ENCODE assay signal across 22 mouse cellular contexts in genomic region chr3:140313795-140314194, GRCm38 (mm10).
A peak's percentile ranks its signal among the peaks of the same experiment; 100 is the strongest.
DNase-seq lines count a peak whose midpoint lies in the region; ATAC-seq and TF ChIP-seq lines count a peak whose summit lies in the region.
"Had no signal": no experiment of that assay in that cellular context is flagged by ENCODE, and none has a peak within 500 bp of the region (broad histone marks: within the 10 kb centered on the region; RNA-seq: fewer than 3 reads in every experiment).

No protein-coding gene starts in this region.

- no peak for TF ChIP-seq CTCF in brain, embryonic 14.5 days (IDR thresholded peaks at IDR 0.05; ENCODE audit: borderline replicate concordance, extremely low read depth, insufficient read depth, insufficient read length)

- WGBS in heart, embryonic 14.5 days: 14% methylated on average over 2 of the region's 2 CpGs

- peak; percentile 4 to 15 for DNase-seq in cerebellum, postnatal 14 days
- no peak for DNase-seq in cerebellum, adult 9-10 months
- no peak for DNase-seq in heart, adult 9 months (ENCODE audit: low spot score in 2 of 2)
- peak; percentile 1 for DNase-seq in layer of hippocampus, adult 9-11 months
- no peak for DNase-seq in layer of hippocampus, adult 18-20 months (ENCODE audit: low spot score in 2 of 2)
- peak; percentile 79 for DNase-seq in brain, embryonic 14.5 days (ENCODE audit: low read depth)
- DNase-seq in kidney, postnatal 4 days: no peak
- DNase-seq: adrenal gland, postnatal 14 days; cerebellum, adult 18-20 months; gastrocnemius, postnatal 25 days; kidney, adult 2 months; kidney, postnatal 25 days; lung, adult 2 months; right cerebral cortex, adult 18-20 months had no signal

- no peaks in the 10 kb centered on the region for H3K9me3 ChIP-seq in heart, embryonic 14.5 days (ENCODE audit: control insufficient read depth, low read length)
- H3K9me3 ChIP-seq: G1E; limb, embryonic 12.5 days; liver, embryonic 12.5 days; midbrain, embryonic 10.5 days had no signal

- ATAC-seq in heart, embryonic 14.5 days (ENCODE audit: insufficient number of reproducible peaks, insufficient read depth, low FRiP score, low read depth): peak; percentile 71
- ATAC-seq: CD4-positive, CD25-positive, alpha-beta regulatory T cell, adult 4 months; liver, embryonic 12.5 days had no signal

- no peak for TF ChIP-seq POLR2A in brain, embryonic 14.5 days (IDR thresholded peaks at IDR 0.05; ENCODE audit: borderline replicate concordance, extremely low read depth, insufficient read depth, insufficient read length, poor library complexity, severe bottlenecking)

- H3K4me1 ChIP-seq in heart, embryonic 14.5 days (ENCODE audit: control insufficient read depth in 2 of 2, insufficient read depth in 2 of 2, low read length in 2 of 2): peaks cover 0 to 2% of the 10 kb centered on the region in 2 experiments; a peak in 1 of 4 replicates
- H3K4me1 ChIP-seq: limb, embryonic 12.5 days; liver, embryonic 12.5 days; midbrain, embryonic 10.5 days had no signal

- peaks cover 19% of the 10 kb centered on the region for H3K27me3 ChIP-seq in heart, embryonic 14.5 days (ENCODE audit: control insufficient read depth, insufficient read depth, low read length)
- H3K27me3 ChIP-seq: limb, embryonic 12.5 days; liver, embryonic 12.5 days had no signal

- H3K27ac ChIP-seq in heart, embryonic 14.5 days (replicated peaks in 1 of 2; ENCODE audit: control insufficient read depth in 1 of 2, insufficient read depth in 1 of 2, low read depth in 2 of 2, low read length in 2 of 2): no peak overlapping the region
- H3K27ac ChIP-seq: limb, embryonic 12.5 days; liver, embryonic 12.5 days; macrophage; midbrain, embryonic 10.5 days had no signal

- no peak overlapping the region for H3K9ac ChIP-seq in heart, embryonic 14.5 days (ENCODE audit: low read length)
- H3K9ac ChIP-seq: limb, embryonic 12.5 days; liver, embryonic 12.5 days had no signal

- no peak overlapping the region for H3K4me2 ChIP-seq in heart, embryonic 14.5 days (ENCODE audit: low read length)
- H3K4me2 ChIP-seq: limb, embryonic 12.5 days; liver, embryonic 12.5 days had no signal

- H3K36me3 ChIP-seq in heart, embryonic 14.5 days (ENCODE audit: control insufficient read depth, insufficient read depth, low read length): no peaks in the 10 kb centered on the region
- H3K36me3 ChIP-seq: G1E; limb, embryonic 12.5 days; liver, embryonic 12.5 days; midbrain, embryonic 10.5 days had no signal

- H3K4me3 ChIP-seq in heart, embryonic 14.5 days (ENCODE audit: control insufficient read depth in 1 of 2, insufficient read depth in 1 of 2, low read depth in 1 of 2, low read length in 2 of 2): no peak overlapping the region
- H3K4me3 ChIP-seq: erythroblast, embryonic 14.5 days; limb, embryonic 12.5 days; liver, embryonic 12.5 days; midbrain, embryonic 10.5 days had no signal

Comparison
In these comparisons a context has a peak if more than half of its experiments do, and no peak if none do; other contexts are left out.
1. DNase-seq: peak in cerebellum, postnatal 14 days (2 of 2), layer of hippocampus, adult 9-11 months (single experiment) and brain, embryonic 14.5 days (single experiment); none in cerebellum, adult 9-10 months (single experiment), heart, adult 9 months (0 of 2), layer of hippocampus, adult 18-20 months (0 of 2) and kidney, postnatal 4 days (0 of 2).